Mouse (Mus musculus) forebrain, embryonic 10.5 days (tissue): Measurements from ENCODE around the gene Me1. TPM values are rescaled to one million over a fixed set of nuclear protein-coding genes. Genes with fewer than 3 reads are reported as not detected.

Source experiments
- DNase-seq: peaks from one replicate; pipeline ENCODE4 v3.0.0-alpha.2; 2017; ENCODE audit warnings: low spot score; ENCODE audit errors: extremely low spot score
- H3K27ac ChIP-seq: fragments of 300-500 bp; sonication (generic); 2 replicates; pipeline ENCODE4 v1.5.1; 2016; ENCODE audit warnings: mild to moderate bottlenecking
- H3K27me3 ChIP-seq: fragments of 300-500 bp; sonication (generic); 2 replicates; pipeline ENCODE4 v1.6.1; 2016; ENCODE audit warnings: mild to moderate bottlenecking; ENCODE audit not compliant: poor library complexity, severe bottlenecking
- H3K36me3 ChIP-seq: fragments of 300-500 bp; sonication (generic); replicated peaks from 2 replicates; pipeline ENCODE4 v1.6.1; 2016; ENCODE audit warnings: mild to moderate bottlenecking, moderate library complexity
- H3K4me1 ChIP-seq: fragments of 300-500 bp; sonication (generic); 2 replicates; pipeline ENCODE4 v1.6.1; 2016
- H3K4me3 ChIP-seq: fragments of 300-500 bp; sonication (generic); 2 replicates; pipeline ENCODE4 v1.5.1; 2016; ENCODE audit warnings: mild to moderate bottlenecking, moderate library complexity
- H3K9me3 ChIP-seq: fragments of 300-500 bp; sonication (generic); 2 replicates; pipeline ENCODE4 v1.6.1; 2016; ENCODE audit warnings: mild to moderate bottlenecking, moderate library complexity
- WGBS: fragments of 180-500 bp; shearing (Covaris S2); methylation state at CpG from one replicate; pipeline ENCODE4 v1.1.7; 2016; 5-methylcytosine and 5-hydroxymethylcytosine counted together
- polyA plus RNA-seq: library from polyadenylated mRNA; unstranded; fragments of >200 nt; fragmentation: Nextera tagmentation; extraction: Ambion mirVana; gene quantifications from 2 replicates; pipeline ENCODE4 v1.2.1, GENCODE M21; 2016

The Me1 gene
- polyA plus RNA-seq, 1 experiment from 2014 or later: 8.1 TPM

DNA sequence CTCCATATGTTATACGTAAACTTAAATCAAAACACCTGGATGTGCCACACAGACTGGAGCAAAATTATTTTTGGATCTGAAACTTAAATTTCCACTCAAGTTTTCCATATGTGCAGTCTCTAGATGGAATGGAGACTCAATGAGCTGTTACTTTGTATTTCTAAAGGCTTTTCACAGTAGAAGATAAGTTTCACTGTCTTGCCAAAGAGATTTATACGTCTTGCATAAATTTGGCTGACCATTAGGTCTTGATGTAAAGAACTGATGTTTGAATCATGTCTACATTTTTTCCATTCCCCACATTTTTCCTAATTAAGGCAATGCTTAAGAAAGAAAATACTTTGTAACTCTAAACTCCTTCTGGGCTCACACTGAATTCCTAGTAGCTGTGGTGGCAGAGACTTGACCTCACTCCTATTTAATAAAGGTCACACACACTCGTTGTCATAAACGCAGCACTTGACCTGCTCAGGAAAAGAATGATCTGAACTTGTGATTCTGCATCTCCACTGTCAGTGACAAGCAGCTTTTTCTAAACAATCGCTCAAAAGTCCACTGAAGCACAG lies 22.8 kb downstream of the Me1 start:
- 74% methylated on average over 5 of the region's 5 CpGs for WGBS
- Histone ChIP-seq H3K36me3 (no peaks in the 10 kb centered on the region), H3K27me3 (no peaks in the 10 kb centered on the region), H3K4me3 (no peak overlapping the region), H3K4me1 (peaks cover 16% of the 10 kb centered on the region), H3K9me3 (no peaks in the 10 kb centered on the region), H3K27ac (no peak overlapping the region)
- no peak for DNase-seq

DNA sequence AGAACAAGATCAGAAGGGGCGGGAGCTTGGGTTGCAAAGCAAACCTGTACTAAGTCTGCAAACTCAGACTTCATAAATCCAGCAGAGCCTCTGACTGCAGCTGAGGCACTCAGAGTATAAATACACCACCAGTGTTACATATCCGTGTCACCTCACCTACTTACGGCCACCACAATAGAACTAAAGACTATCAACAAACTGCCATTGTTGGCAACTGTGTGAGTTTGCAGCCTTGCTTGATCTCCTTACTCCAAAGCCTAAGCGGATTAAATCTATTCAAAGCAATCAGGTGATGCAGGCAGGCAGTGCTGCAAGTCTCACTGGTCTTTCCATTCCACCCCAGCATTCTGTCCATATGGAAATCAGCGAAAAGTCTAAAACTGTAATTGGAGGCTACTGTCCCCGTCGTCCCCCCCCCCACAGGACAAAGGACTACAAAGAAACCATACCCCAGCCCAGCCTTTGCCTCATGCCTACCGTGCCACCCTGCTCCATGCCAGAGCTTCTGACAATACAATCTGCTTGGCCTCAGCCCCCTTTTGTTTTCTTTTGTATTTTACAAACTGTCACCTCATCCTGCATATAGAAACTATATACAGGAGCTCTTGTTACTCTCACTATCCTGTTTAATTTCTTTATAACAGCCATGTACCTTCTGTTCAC lies 27.0 kb downstream of the Me1 start:
- Histone ChIP-seq H3K27ac (no peak overlapping the region), H3K4me3 (no peak overlapping the region), H3K27me3 (no peaks in the 10 kb centered on the region), H3K36me3 (no peaks in the 10 kb centered on the region), H3K9me3 (no peaks in the 10 kb centered on the region), H3K4me1 (peaks cover 17% of the 10 kb centered on the region)
- 14% methylated on average over 8 of the region's 8 CpGs for WGBS
- peak; percentile 20 for DNase-seq

DNA sequence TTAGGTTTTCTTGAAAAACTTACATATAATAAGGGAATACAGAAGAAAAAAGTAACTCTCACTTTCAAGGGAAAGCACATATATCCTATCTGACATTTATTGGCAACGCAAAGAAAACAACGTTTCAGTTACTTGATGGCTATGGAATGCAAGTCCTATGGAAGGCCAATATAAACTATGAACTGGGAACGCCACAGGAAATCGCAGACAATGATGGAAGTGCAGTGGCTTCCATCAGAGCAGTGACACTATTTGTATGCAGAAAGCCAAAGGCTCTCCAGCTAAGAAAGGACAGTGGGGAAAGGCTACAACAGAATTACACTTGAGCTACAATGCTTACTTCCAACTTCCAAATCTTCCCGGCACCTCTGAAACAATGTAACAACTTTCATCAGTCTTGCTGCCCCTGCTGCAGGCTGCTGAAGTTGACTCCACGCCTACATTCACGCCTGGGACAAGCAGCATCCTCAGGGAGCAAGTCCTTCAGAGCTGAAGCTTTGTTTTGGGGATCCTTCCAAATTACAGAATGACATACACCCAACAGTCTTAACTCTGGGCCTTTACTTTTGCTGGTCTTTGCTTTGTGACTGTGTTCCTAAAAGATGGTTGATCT lies 28.5 kb downstream of the Me1 start:
- no peak for DNase-seq
- H3K4me3 ChIP-seq: no peak overlapping the region
- H3K27me3 ChIP-seq: no peaks in the 10 kb centered on the region
- H3K4me1 ChIP-seq: peaks cover 13% of the 10 kb centered on the region
- no peak overlapping the region for H3K27ac ChIP-seq
- H3K9me3 ChIP-seq: no peaks in the 10 kb centered on the region
- no peaks in the 10 kb centered on the region for H3K36me3 ChIP-seq
- 88% methylated on average over 7 of the region's 7 CpGs for WGBS

DNA sequence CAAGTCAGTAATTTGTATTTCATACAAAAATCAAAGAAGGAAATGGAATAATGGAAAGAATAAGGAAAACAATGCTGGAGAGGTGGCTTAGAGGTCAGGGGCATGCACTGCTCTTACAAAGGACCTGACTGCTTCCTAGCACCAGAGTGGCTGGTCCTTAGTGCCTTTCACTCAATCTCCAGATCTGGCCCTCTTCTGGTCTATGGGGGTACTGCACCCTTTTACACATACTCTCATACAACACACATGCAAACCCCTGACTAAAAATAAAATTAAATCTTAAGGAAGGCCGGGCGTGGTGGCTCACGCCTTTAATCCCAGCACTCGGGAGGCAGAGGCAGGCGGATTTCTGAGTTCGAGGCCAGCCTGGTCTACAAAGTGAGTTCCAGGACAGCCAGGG lies 34.1 kb downstream of the Me1 start:
- H3K9me3 ChIP-seq: no peaks in the 10 kb centered on the region
- H3K4me3 ChIP-seq: no peak overlapping the region
- WGBS: 88% methylated on average over 6 of the region's 6 CpGs
- H3K36me3 ChIP-seq: no peaks in the 10 kb centered on the region
- H3K27ac ChIP-seq: no peak overlapping the region
- H3K4me1 ChIP-seq: no peaks in the 10 kb centered on the region
- DNase-seq: no peak
- H3K27me3 ChIP-seq: no peaks in the 10 kb centered on the region

DNA sequence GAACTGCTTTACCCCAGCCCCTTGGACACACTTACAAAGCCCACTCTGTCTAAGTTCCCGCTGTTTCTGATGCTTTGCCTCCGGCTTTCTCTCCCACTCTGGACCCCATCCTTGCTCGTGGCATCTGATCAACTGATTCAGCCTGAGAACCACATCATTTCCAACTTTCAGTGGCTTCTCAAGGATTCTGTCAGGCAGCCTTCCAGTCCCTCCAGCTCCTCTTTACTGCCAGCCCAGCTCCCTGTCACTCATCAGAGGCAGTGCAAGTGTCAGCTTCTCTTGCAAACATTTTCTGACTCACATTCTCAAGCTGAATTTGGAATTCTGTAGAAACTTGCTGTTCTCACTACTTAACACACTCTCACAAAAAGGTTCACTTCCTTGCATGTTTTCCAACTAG lies 34.5 kb downstream of the Me1 start:
- no peaks in the 10 kb centered on the region for H3K36me3 ChIP-seq
- no peaks in the 10 kb centered on the region for H3K9me3 ChIP-seq
- H3K4me3 ChIP-seq: no peak overlapping the region
- H3K4me1 ChIP-seq: no peaks in the 10 kb centered on the region
- WGBS: 91% methylated on average over 3 of the region's 3 CpGs
- no peak overlapping the region for H3K27ac ChIP-seq
- no peak for DNase-seq
- no peaks in the 10 kb centered on the region for H3K27me3 ChIP-seq

DNA sequence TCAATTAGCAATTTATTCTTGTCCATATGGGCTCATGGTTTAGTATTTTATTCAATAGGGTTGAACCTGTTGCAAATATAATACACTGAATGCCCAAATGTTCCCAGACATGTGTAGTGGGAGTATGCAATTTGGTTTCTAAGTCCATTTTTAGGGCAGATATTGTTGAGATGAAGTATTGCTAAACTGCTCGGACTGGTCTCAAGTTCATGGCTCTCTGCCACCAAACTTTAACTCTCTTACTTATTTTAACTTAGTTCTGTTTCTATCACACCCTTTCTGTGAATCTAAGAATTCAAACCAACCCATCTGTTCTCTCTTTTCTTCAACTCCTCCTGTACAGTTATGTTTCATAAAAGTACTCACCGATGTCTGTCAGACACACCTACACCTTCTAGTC lies 35.4 kb downstream of the Me1 start:
- WGBS: 99% methylated on average over 2 of the region's 2 CpGs
- DNase-seq: no peak
- Histone ChIP-seq H3K4me1 (no peaks in the 10 kb centered on the region), H3K27ac (no peak overlapping the region), H3K36me3 (no peaks in the 10 kb centered on the region), H3K9me3 (no peaks in the 10 kb centered on the region), H3K27me3 (no peaks in the 10 kb centered on the region), H3K4me3 (no peak overlapping the region)

DNA sequence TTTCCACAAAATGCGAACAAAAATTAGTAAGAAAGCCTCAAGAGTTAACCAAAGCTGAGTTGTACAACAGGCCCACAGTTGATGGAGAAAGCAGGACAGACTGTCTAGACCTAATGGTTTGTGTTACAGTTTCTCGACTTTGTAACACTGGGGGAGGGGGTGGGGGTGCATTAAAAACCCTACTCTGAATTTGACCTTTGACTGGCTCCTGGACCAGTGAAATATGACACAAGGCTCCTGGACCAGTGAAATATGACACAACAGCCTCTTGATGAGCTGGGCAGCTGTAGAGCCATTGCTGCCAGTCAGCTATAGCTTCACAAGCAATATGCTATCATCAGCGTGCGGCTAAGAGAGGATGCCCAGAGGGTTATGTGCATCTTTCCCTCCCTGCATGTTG lies 37.4 kb downstream of the Me1 start:
- 87% methylated on average over 4 of the region's 4 CpGs for WGBS
- H3K36me3 ChIP-seq: no peaks in the 10 kb centered on the region
- no peak overlapping the region for H3K4me3 ChIP-seq
- no peaks in the 10 kb centered on the region for H3K9me3 ChIP-seq
- no peaks in the 10 kb centered on the region for H3K27me3 ChIP-seq
- H3K4me1 ChIP-seq: no peaks in the 10 kb centered on the region
- DNase-seq: no peak
- H3K27ac ChIP-seq: no peak overlapping the region

DNA sequence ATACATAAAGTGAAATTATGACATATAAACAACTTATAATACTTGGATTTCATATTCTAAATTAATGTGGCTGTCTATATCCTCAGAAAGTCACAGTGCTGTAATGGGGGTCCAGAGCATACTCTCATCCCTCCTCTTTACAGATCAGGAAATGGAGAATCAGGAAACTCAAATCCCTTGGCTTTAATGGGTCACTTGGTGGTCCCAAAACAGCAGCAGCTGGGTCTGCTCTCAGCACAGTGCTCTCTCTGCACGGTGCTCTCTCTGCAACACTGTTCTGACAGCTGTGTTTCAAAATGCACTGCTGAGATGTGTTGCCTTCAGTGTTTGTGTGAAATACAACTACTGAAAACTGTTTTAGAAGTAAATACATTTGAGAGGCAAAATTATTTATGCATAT lies 43.6 kb downstream of the Me1 start:
- no peaks in the 10 kb centered on the region for H3K36me3 ChIP-seq
- no peaks in the 10 kb centered on the region for H3K27me3 ChIP-seq
- H3K9me3 ChIP-seq: no peaks in the 10 kb centered on the region
- no peak for DNase-seq
- 90% methylated on average over 1 of the region's 1 CpGs for WGBS
- H3K4me1 ChIP-seq: no peaks in the 10 kb centered on the region
- H3K27ac ChIP-seq: no peak overlapping the region
- H3K4me3 ChIP-seq: no peak overlapping the region

DNA sequence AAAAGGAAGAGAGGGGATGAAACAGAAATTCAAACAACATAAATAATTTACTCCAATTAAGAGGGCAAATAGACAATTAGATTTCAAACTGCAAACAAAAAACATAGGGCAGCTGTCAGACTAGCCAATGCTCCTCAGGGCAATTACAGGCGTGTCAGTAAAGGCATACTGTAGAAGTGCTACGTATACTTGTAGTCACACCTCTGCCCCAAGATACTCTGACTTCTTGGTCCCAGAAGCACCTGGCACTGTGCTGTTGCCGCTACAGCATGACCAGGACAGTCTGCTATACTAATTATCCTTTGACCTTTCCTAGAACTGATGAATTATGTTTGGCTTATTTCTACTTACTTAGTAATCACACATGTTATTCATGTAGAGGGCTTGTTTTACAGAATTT lies 44.5 kb downstream of the Me1 start:
- H3K4me1 ChIP-seq: no peaks in the 10 kb centered on the region
- H3K9me3 ChIP-seq: no peaks in the 10 kb centered on the region
- no peak for DNase-seq
- no peak overlapping the region for H3K27ac ChIP-seq
- no peaks in the 10 kb centered on the region for H3K36me3 ChIP-seq
- WGBS: 93% methylated on average over 3 of the region's 3 CpGs
- no peaks in the 10 kb centered on the region for H3K27me3 ChIP-seq
- H3K4me3 ChIP-seq: no peak overlapping the region

DNA sequence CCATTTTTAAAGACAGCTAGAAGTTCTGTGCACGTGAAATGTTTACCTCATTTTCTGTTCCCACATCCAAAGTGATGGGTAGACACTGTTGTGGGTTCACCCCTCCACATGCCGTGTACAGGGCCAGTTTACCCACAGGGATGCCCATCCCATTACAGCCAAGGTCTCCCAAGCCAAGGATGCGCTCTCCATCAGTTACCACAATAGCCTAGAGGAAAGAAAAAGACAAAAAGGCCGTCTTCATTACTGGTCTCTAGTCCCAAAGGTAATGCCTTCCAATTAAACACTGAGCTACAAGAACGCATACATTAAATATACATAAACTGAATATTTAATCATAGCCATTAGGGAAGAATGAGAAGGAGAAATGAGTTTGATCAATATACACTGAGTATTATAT lies 44.9 kb downstream of the Me1 start:
- DNase-seq: no peak
- WGBS: 89% methylated on average over 5 of the region's 5 CpGs
- no peaks in the 10 kb centered on the region for H3K4me1 ChIP-seq

DNA sequence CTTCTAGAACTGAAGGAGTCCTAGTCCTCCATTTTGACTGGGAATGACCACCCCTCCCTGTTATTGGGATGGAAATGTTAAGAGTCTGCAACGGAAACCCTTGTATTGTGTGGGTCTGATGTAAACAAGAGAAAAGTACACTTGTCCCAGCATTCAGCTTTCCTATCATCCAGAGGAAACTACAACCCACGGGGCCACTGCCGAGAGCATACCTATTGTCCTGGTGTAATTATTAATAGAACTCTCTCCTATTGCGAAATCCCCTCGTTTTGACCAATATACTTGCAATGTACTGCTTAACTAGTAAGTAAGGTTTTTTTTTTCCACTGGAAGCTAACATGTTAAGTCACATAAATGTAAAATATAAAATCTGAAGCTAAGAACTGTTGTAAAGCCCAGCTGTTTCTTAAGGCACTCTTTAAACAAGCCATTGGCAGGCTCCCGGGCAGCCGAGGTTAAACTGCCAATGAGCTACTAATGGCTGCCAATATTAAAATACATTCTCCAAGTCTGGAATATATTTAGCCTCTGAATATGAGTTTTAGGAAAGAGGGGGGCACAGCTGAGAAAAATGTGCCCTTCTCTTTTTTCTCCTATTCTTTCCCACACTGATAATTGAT lies 47.7 kb downstream of the Me1 start:
- no peaks in the 10 kb centered on the region for H3K36me3 ChIP-seq

More for the DNA sequence above, 44.9 kb downstream of the Me1 start:
- Histone ChIP-seq H3K36me3 (no peaks in the 10 kb centered on the region), H3K4me3 (no peak overlapping the region), H3K9me3 (no peaks in the 10 kb centered on the region), H3K27ac (no peak overlapping the region), H3K27me3 (no peaks in the 10 kb centered on the region)

DNA sequence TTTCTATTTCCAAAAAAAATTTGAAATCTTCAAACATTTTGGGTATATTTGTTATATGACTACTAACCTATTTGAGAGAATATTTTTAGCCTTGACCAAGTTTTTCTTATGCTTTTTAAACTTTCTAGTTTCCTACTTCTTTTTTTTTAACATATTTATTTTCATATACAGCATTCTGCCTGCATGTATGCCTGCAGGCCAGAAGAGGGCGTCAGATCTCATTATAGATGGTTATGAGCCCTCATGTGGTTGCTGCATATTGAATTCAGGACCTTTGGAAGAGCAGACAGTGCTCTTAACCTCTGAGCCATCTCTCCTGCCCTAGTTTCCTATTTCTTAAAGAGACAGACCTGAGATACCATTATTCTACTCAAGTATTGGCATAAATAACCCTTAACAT lies 48.9 kb downstream of the Me1 start:
- Histone ChIP-seq H3K36me3 (no peaks in the 10 kb centered on the region), H3K27me3 (no peaks in the 10 kb centered on the region), H3K27ac (no peak overlapping the region), H3K4me1 (no peaks in the 10 kb centered on the region), H3K9me3 (no peaks in the 10 kb centered on the region), H3K4me3 (no peak overlapping the region)
- 9% methylated on average over 1 of the region's 1 CpGs for WGBS
- no peak for DNase-seq

More for the DNA sequence above, 47.7 kb downstream of the Me1 start:
- 81% methylated on average over 7 of the region's 7 CpGs for WGBS
- no peaks in the 10 kb centered on the region for H3K4me1 ChIP-seq
- DNase-seq: no peak
- H3K27me3 ChIP-seq: no peaks in the 10 kb centered on the region
- no peak overlapping the region for H3K4me3 ChIP-seq
- H3K9me3 ChIP-seq: no peaks in the 10 kb centered on the region
- H3K27ac ChIP-seq: no peak overlapping the region

DNA sequence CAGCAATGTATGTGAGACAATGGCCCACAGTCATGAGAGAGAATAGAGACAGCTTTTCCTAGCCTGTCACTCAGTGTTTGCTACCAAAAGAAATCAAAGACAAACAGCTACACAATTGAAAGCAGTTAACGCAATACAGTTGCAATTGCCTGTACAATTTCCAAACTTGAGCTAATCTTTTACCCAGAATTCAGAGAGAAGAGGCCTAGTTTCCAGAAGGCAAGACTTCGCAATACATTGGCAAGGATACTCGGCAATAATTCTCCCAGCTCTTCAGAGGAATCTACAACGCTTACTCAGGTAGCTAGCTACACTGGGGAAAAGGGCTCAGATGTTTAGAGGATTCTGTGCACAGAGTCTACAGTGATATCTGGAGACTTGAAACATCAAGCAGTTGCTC lies 52.3 kb downstream of the Me1 start:
- Histone ChIP-seq H3K4me1 (no peaks in the 10 kb centered on the region), H3K27me3 (no peaks in the 10 kb centered on the region), H3K36me3 (no peaks in the 10 kb centered on the region), H3K4me3 (no peak overlapping the region), H3K9me3 (no peaks in the 10 kb centered on the region), H3K27ac (no peak overlapping the region)
- DNase-seq: no peak
- WGBS: 94% methylated on average over 4 of the region's 4 CpGs
